Mouse (Mus musculus): ENCODE data around the gene Ropn1. TPM values are rescaled to one million over a fixed set of nuclear protein-coding genes. Genes with fewer than 3 reads are reported as not detected.

The Ropn1 gene
- polyA plus RNA-seq, 1 experiment from 2014 or later: 0.24 TPM

DNA sequence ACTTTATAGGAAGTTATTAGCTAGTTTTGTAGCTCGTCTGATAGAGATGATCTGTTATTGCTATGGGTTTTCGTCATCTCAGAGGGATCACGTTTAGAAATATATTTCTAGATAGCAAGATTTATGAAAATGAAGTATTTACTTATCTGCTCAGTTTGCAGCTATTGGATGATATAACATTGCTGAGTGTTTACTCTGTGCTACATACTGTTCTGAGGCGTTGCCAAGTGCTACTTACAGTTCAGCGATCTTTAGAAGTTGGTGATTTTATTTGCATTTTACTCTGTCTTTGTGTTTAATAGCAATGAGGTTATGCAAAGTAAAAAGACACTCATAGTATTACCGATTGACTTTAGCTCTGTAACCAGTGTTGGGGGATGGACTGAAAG lies 51.1 kb downstream of the Ropn1 start:
- Histone ChIP-seq H3K4me1 (replicated peaks; ENCODE audit: control insufficient read depth, insufficient read depth, low read length) (no peaks in the 10 kb centered on the region), H3K4me2 (replicated peaks) (no peak overlapping the region), H3K9me3 (ENCODE audit: control insufficient read depth, low read length) (no peaks in the 10 kb centered on the region), H3K9ac (no peak overlapping the region), H3K36me3 (replicated peaks; ENCODE audit: control insufficient read depth, insufficient read depth) (peaks cover 9% of the 10 kb centered on the region), H3K27me3 (ENCODE audit: control insufficient read depth, insufficient read depth, low read length) (no peaks in the 10 kb centered on the region), H3K4me3 (replicated peaks; ENCODE audit: low read length) (no peak overlapping the region), H3K27ac (no peak overlapping the region)
- WGBS: 89% methylated on average over 6 of the region's 6 CpGs
- ATAC-seq (ENCODE audit: low FRiP score) (no peak), DNase-seq (ENCODE audit: low spot score) (no peak)

GRCm38 (mm10) chr16:34706019-34706418 lies 56.3 kb downstream of the Ropn1 start:
- WGBS: 91% methylated on average over 2 of the region's 2 CpGs
- no peaks in the 10 kb centered on the region for H3K4me1 ChIP-seq (replicated peaks; ENCODE audit: control insufficient read depth, insufficient read depth, low read length)
- H3K36me3 ChIP-seq (replicated peaks; ENCODE audit: control insufficient read depth, insufficient read depth): peaks cover 18% of the 10 kb centered on the region
- ATAC-seq (ENCODE audit: low FRiP score) (no peak), DNase-seq (ENCODE audit: low spot score) (no peak)
- H3K27ac ChIP-seq: no peak overlapping the region
- no peaks in the 10 kb centered on the region for H3K9me3 ChIP-seq (ENCODE audit: control insufficient read depth, low read length)
- no peak overlapping the region for H3K9ac ChIP-seq
- H3K4me3 ChIP-seq (replicated peaks; ENCODE audit: low read length): no peak overlapping the region
- H3K4me2 ChIP-seq (replicated peaks): no peak overlapping the region
- no peaks in the 10 kb centered on the region for H3K27me3 ChIP-seq (ENCODE audit: control insufficient read depth, insufficient read depth, low read length)

- DNase-seq (ENCODE audit: low spot score) (no peak), ATAC-seq (ENCODE audit: low FRiP score) (no peak)
- no peaks in the 10 kb centered on the region for H3K27me3 ChIP-seq (ENCODE audit: control insufficient read depth, insufficient read depth, low read length)
- no peaks in the 10 kb centered on the region for H3K4me1 ChIP-seq (replicated peaks; ENCODE audit: control insufficient read depth, insufficient read depth, low read length)
- no peaks in the 10 kb centered on the region for H3K9me3 ChIP-seq (ENCODE audit: control insufficient read depth, low read length)
- H3K36me3 ChIP-seq (replicated peaks; ENCODE audit: control insufficient read depth, insufficient read depth): peaks cover 18% of the 10 kb centered on the region
- no peak overlapping the region for H3K4me2 ChIP-seq (replicated peaks)
- 91% methylated on average over 7 of the region's 7 CpGs for WGBS
- no peak overlapping the region for H3K4me3 ChIP-seq (replicated peaks; ENCODE audit: low read length)
- H3K9ac ChIP-seq: no peak overlapping the region
- no peak overlapping the region for H3K27ac ChIP-seq
These were observed 56.8 kb downstream of the Ropn1 start for GRCm38 (mm10) chr16:34706487-34706946.

DNA sequence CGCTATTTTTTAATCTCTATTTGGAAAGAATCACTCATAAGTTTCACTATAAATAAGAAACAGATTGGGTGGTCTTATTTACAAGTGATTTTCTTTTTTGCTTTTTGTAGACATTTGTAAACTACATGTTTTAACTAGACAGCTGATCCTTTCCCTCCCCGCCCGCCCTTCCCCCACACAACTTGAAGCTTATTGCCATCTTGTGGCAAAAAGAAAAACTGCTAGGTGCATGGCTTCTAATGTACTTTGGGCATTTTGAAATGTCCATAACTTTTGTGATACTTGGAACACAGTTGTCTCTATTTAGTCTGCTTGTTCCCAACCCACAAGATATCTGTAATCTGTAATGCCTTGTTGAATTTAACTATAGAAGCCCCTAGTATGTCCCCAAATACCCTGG lies 61.8 kb downstream of the Ropn1 start:
- H3K9ac ChIP-seq: no peak overlapping the region
- no peak overlapping the region for H3K4me2 ChIP-seq (replicated peaks)
- H3K4me3 ChIP-seq (replicated peaks; ENCODE audit: low read length): no peak overlapping the region
- H3K27ac ChIP-seq: no peak overlapping the region
- no peak for ATAC-seq (ENCODE audit: low FRiP score)
- no peaks in the 10 kb centered on the region for H3K4me1 ChIP-seq (replicated peaks; ENCODE audit: control insufficient read depth, insufficient read depth, low read length)
- H3K36me3 ChIP-seq (replicated peaks; ENCODE audit: control insufficient read depth, insufficient read depth): peaks cover 16% of the 10 kb centered on the region; the same call in 1 of the 2 replicates
- peak; percentile 46 for DNase-seq (ENCODE audit: low spot score)
- no peaks in the 10 kb centered on the region for H3K9me3 ChIP-seq (ENCODE audit: control insufficient read depth, low read length)
- no peaks in the 10 kb centered on the region for H3K27me3 ChIP-seq (ENCODE audit: control insufficient read depth, insufficient read depth, low read length)
- 78% methylated on average over 3 of the region's 3 CpGs for WGBS

DNA sequence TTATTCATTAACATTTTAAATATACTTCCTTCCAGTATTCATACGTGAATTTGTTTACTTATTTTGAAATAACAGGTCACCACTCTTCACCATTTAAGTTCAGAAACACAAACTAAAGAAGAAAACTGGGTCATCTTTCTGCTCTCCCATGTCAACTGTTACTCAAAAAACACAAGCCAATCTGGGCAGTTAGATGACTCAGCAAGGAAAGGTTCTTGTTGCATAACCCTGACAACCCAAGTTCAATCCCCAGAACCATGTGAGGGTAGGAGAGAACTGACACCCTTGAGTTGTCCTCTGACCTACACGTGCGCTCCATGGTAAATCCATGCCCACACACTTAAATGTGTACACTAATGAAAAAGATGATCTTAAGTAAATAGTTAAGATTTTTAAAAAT lies 75.4 kb downstream of the Ropn1 start:
- H3K4me1 ChIP-seq (replicated peaks; ENCODE audit: control insufficient read depth, insufficient read depth, low read length): no peaks in the 10 kb centered on the region

More for the DNA sequence above, 75.4 kb downstream of the Ropn1 start:
- no peaks in the 10 kb centered on the region; the same call in 1 of the 2 replicates for H3K9me3 ChIP-seq (ENCODE audit: control insufficient read depth, low read length)
- no peak overlapping the region for H3K27ac ChIP-seq
- 96% methylated on average over 3 of the region's 3 CpGs for WGBS
- no peak for DNase-seq (ENCODE audit: low spot score)
- no peak for ATAC-seq (ENCODE audit: low FRiP score)
- H3K4me3 ChIP-seq (replicated peaks; ENCODE audit: low read length): no peak overlapping the region
- H3K4me2 ChIP-seq (replicated peaks): no peak overlapping the region
- no peaks in the 10 kb centered on the region for H3K27me3 ChIP-seq (ENCODE audit: control insufficient read depth, insufficient read depth, low read length)
- peaks cover 16% of the 10 kb centered on the region for H3K36me3 ChIP-seq (replicated peaks; ENCODE audit: control insufficient read depth, insufficient read depth)
- no peak overlapping the region for H3K9ac ChIP-seq

Other genes starting within 250 kb of the Ropn1 start
- 25.4 and 30.5 TPM in 2 replicates for gene Kalrn, start 76.4 kb upstream of the Ropn1 start, polyA plus RNA-seq (2014; fragmentation: Nextera tagmentation; extraction: Ambion mirVana)
- gene Ccdc14, start 40.7 kb downstream of the Ropn1 start, polyA plus RNA-seq (2014; fragmentation: Nextera tagmentation; extraction: Ambion mirVana): 4.4 TPM in 2 replicates
- gene Mylk, start 95.3 kb downstream of the Ropn1 start, polyA plus RNA-seq (2014; fragmentation: Nextera tagmentation; extraction: Ambion mirVana): 5.0 and 7.7 TPM in 2 replicates

All from hindbrain, embryonic 14.5 days (tissue).